Mouse (Mus musculus) CH12.LX (cell line): ENCODE measurements at regions not wholly inside any gene's neighbourhood (a gene's known extent, or its start where the extent isn't known, plus 50 kb on each side); places are given as distances from the start of the nearest gene placed in this dataset.

Source experiments
- DNase-seq: peaks from one replicate; pipeline ENCODE4 v3.0.0-alpha.2; 2013; ENCODE audit errors: extremely low read depth
- H3K27ac ChIP-seq: 2 replicates; pipeline ENCODE4 v1.5.1; 2012; ENCODE audit warnings: low read depth, mild to moderate bottlenecking, control low read depth, moderate library complexity; ENCODE audit not compliant: insufficient read depth
- H3K27me3 ChIP-seq: replicated peaks from 2 replicates; pipeline ENCODE3; 2012; ENCODE audit warnings: inconsistent platforms
- H3K36me3 ChIP-seq, 2 experiments: replicated peaks in 1 of 2; 2 replicates each; pipeline versions ENCODE3 to v1.6.1; 2012; ENCODE audit warnings: inconsistent platforms in 1 of 2, low read length in 1 of 2, mild to moderate bottlenecking in 1 of 2, mixed read lengths in 1 of 2, moderate library complexity in 1 of 2; ENCODE audit not compliant: control insufficient read depth in 1 of 2, insufficient read depth in 1 of 2
- H3K4me1 ChIP-seq, 2 experiments: 2 replicates each; pipeline ENCODE4 v1.6.1; 2012; ENCODE audit warnings: inconsistent platforms in 1 of 2, moderate library complexity in 1 of 2; ENCODE audit not compliant: insufficient read depth in 2 of 2, control insufficient read depth in 1 of 2
- H3K4me2 ChIP-seq: 2 replicates; pipeline ENCODE4 v1.6.1; 2012; ENCODE audit warnings: low read depth, mild to moderate bottlenecking, control low read depth; ENCODE audit not compliant: poor library complexity, insufficient read depth, severe bottlenecking
- H3K4me3 ChIP-seq, 3 experiments: fragments of 150-350 bp in 1 of 3; sonication (generic) in 1 of 3; replicated peaks in 1 of 3; 2 replicates each; pipeline versions ENCODE3 to v1.5.1; 2011 to 2012; ENCODE audit warnings: low read depth in 2 of 3, low read length in 2 of 3, mild to moderate bottlenecking in 2 of 3, moderate library complexity in 2 of 3, control low read depth in 1 of 3, improper control_type of control experiment in 1 of 3, inconsistent platforms in 1 of 3, mixed read lengths in 1 of 3; ENCODE audit not compliant: poor library complexity in 1 of 3
- H3K79me2 ChIP-seq: replicated peaks from 2 replicates; pipeline ENCODE4 v1.6.1; 2012; ENCODE audit warnings: mild to moderate bottlenecking, moderate library complexity; ENCODE audit not compliant: control insufficient read depth, poor library complexity, insufficient read depth, severe bottlenecking; ENCODE audit errors: extremely low read depth
- H3K9ac ChIP-seq: 2 replicates; pipeline ENCODE4 v1.6.1; 2012; ENCODE audit warnings: low read depth, mild to moderate bottlenecking, control low read depth, moderate library complexity; ENCODE audit not compliant: insufficient read depth
- H3K9me3 ChIP-seq: replicated peaks from 2 replicates; pipeline ENCODE3; 2012; ENCODE audit warnings: low read length, inconsistent platforms, mixed read lengths
- CHD1 ChIP-seq: IDR thresholded peaks from 2 replicates; pipeline ENCODE4 v1.6.1; 2012; ENCODE audit warnings: low read depth, low read length, improper control_type of control experiment, inconsistent platforms
- CTCF ChIP-seq, 2 experiments: IDR thresholded peaks in 1 of 2; conservative IDR thresholded peaks in 1 of 2; 2 replicates each; pipeline ENCODE4 v1.5.1; 2011 to 2012; ENCODE audit warnings: low read depth in 2 of 2, low read length in 2 of 2, improper control_type of control experiment in 1 of 2, inconsistent platforms in 1 of 2, mild to moderate bottlenecking in 1 of 2, moderate library complexity in 1 of 2
- ETS1 ChIP-seq: conservative IDR thresholded peaks from 2 replicates; pipeline ENCODE4 v1.6.1; 2012; ENCODE audit warnings: low read depth, mild to moderate bottlenecking, inconsistent platforms, low read length, improper control_type of control experiment, moderate library complexity
- HCFC1 ChIP-seq: IDR thresholded peaks from 2 replicates; pipeline ENCODE4 v1.6.1; 2012; ENCODE audit warnings: low read depth, mild to moderate bottlenecking, inconsistent platforms, low read length, improper control_type of control experiment
- JUN ChIP-seq: IDR thresholded peaks from 2 replicates; pipeline ENCODE4 v1.6.1; 2011; ENCODE audit warnings: low read depth, mild to moderate bottlenecking, low read length, improper control_type of control experiment, moderate library complexity; ENCODE audit not compliant: insufficient read depth
- KAT2A ChIP-seq: IDR thresholded peaks from 2 replicates; pipeline ENCODE4 v1.6.1; 2012; ENCODE audit warnings: low read length, improper control_type of control experiment, inconsistent platforms; ENCODE audit not compliant: insufficient replicate concordance
- MAFK ChIP-seq: IDR thresholded peaks from 2 replicates; pipeline ENCODE4 v1.6.1; 2011; ENCODE audit warnings: low read length, improper control_type of control experiment; ENCODE audit not compliant: insufficient replicate concordance
- MAX ChIP-seq: IDR thresholded peaks from 2 replicates; pipeline ENCODE4 v1.6.1; 2011; ENCODE audit warnings: low read length, improper control_type of control experiment
- MAZ ChIP-seq: IDR thresholded peaks from 2 replicates; pipeline ENCODE4 v1.6.1; 2012; ENCODE audit warnings: low read depth, mild to moderate bottlenecking, inconsistent platforms, low read length, improper control_type of control experiment, moderate library complexity
- MXI1 ChIP-seq: IDR thresholded peaks from 2 replicates; pipeline ENCODE4 v1.6.1; 2011; ENCODE audit warnings: mild to moderate bottlenecking, low read depth, low read length, improper control_type of control experiment
- MYC ChIP-seq: IDR thresholded peaks from 2 replicates; pipeline ENCODE4 v1.6.1; 2011; ENCODE audit warnings: low read depth, mild to moderate bottlenecking, improper control_type of control experiment, low read length
- NRF1 ChIP-seq: IDR thresholded peaks from 2 replicates; pipeline ENCODE4 v1.6.1; 2014; ENCODE audit warnings: low read depth, mild to moderate bottlenecking, inconsistent platforms, low read length, improper control_type of control experiment, moderate library complexity
- PAX5 ChIP-seq: IDR thresholded peaks from 2 replicates; pipeline ENCODE4 v1.6.1; 2012; ENCODE audit warnings: low read length, inconsistent platforms, mixed read lengths
- TBP ChIP-seq: conservative IDR thresholded peaks from 2 replicates; pipeline ENCODE4 v1.6.1; 2011; ENCODE audit warnings: low read depth, low read length, improper control_type of control experiment
- TCF12 ChIP-seq: IDR thresholded peaks from 2 replicates; pipeline ENCODE4 v1.6.1; 2014; ENCODE audit warnings: low read depth, mild to moderate bottlenecking, inconsistent platforms, low read length, improper control_type of control experiment
- USF1 ChIP-seq: IDR thresholded peaks from 2 replicates; pipeline ENCODE4 v1.6.1; 2014; ENCODE audit warnings: low read depth, mild to moderate bottlenecking, inconsistent platforms, low read length, improper control_type of control experiment
- USF2 ChIP-seq: conservative IDR thresholded peaks from 2 replicates; pipeline ENCODE4 v1.6.1; 2011; ENCODE audit warnings: low read depth, low read length, improper control_type of control experiment
- ZC3H11A ChIP-seq: IDR thresholded peaks from 2 replicates; pipeline ENCODE4 v1.6.1; 2012; ENCODE audit warnings: low read depth, mild to moderate bottlenecking, inconsistent platforms, low read length, improper control_type of control experiment
- ZNF384 ChIP-seq: IDR thresholded peaks from 2 replicates; pipeline ENCODE4 v1.6.1; 2012; ENCODE audit warnings: low read depth, low read length, improper control_type of control experiment, inconsistent platforms
- dilution Hi-C: fragments of 300-500 bp; cut with MboI; formaldehyde crosslinking; loops from 2 replicates; pipeline ENCODE4 v1.14.3; 2020; ENCODE audit warnings: low sequenced_read_pairs; ENCODE audit not compliant: extremely low pct_unique_long_range_greater_than_20kb, extremely low pct_ligation_motif_present
- in situ Hi-C: fragments of 300-500 bp; cut with MboI; formaldehyde crosslinking; loops from 3 replicates; pipeline ENCODE4 v1.14.3; 2019; ENCODE audit warnings: low sequenced_read_pairs, low pct_ligation_motif_present, low pct_unique_long_range_greater_than_20kb, mixed read lengths

- H3K9me3 ChIP-seq: no peaks in the 10 kb centered on the region
- H3K4me1 ChIP-seq: no peaks in the 10 kb centered on the region
- dilution Hi-C loops: no loop called here
- H3K36me3 ChIP-seq: no peaks in the 10 kb centered on the region
- no peak for DNase-seq
- no peak for TF ChIP-seq USF2
- no peak for TF ChIP-seq ZNF384
- TF ChIP-seq MXI1: no peak
- TF ChIP-seq MAFK: no peak
- TF ChIP-seq, all 38 proteins: peak for 0
- no peak overlapping the region for H3K4me2 ChIP-seq
- peaks cover 11% of the 10 kb centered on the region for H3K27me3 ChIP-seq
- in situ Hi-C loops: no loop called here
- H3K9ac ChIP-seq: no peak overlapping the region
- H3K27ac ChIP-seq: no peak overlapping the region
- no peak overlapping the region for H3K4me3 ChIP-seq
- H3K79me2 ChIP-seq: no peaks in the 10 kb centered on the region
Observed at GRCm38 (mm10) chr8:103447916-103448315, 653.5 kb upstream of the Cdh5 start.

- Histone ChIP-seq H3K4me2 (no peak overlapping the region), H3K27ac (no peak overlapping the region), H3K4me1 (no peaks in the 10 kb centered on the region), H3K9ac (no peak overlapping the region)
- no peak for DNase-seq
- TF ChIP-seq KAT2A (no peak), CHD1 (no peak), HCFC1 (no peak), JUN (no peak), TBP (no peak), ETS1 (no peak), MAZ (no peak), PAX5 (no peak), USF1 (no peak), MYC (no peak), MAX (no peak), TCF12 (no peak), ZC3H11A (no peak), NRF1 (no peak), CTCF (conservative IDR thresholded peaks at IDR 0.05 in 1 of 2, IDR thresholded peaks at IDR 0.05 in 1 of 2; ENCODE audit: low read depth in 2 of 2, low read length in 2 of 2) (no peak)
- TF ChIP-seq, all 38 proteins: peak for 0
- Histone ChIP-seq H3K9me3 (no peaks in the 10 kb centered on the region), H3K4me3 (no peak overlapping the region), H3K36me3 (no peaks in the 10 kb centered on the region), H3K79me2 (no peaks in the 10 kb centered on the region), H3K27me3 (peaks cover 2% of the 10 kb centered on the region)
- in situ Hi-C loops (no loop called here), dilution Hi-C loops (no loop called here)
Observed at GRCm38 (mm10) chr8:103451381-103452018, 649.9 kb upstream of the Cdh5 start.
